Mouse (Mus musculus): ENCODE data around the gene Chchd6.
A peak's percentile ranks its signal among the peaks of the same experiment; 100 is the strongest.

Gene Chchd6

GRCm38 (mm10) chr6:89585696-89586095, 9.8 kb downstream of the Chchd6 start:
- DNase-seq (ENCODE audit: low read depth, low spot score) = no peak

DNA sequence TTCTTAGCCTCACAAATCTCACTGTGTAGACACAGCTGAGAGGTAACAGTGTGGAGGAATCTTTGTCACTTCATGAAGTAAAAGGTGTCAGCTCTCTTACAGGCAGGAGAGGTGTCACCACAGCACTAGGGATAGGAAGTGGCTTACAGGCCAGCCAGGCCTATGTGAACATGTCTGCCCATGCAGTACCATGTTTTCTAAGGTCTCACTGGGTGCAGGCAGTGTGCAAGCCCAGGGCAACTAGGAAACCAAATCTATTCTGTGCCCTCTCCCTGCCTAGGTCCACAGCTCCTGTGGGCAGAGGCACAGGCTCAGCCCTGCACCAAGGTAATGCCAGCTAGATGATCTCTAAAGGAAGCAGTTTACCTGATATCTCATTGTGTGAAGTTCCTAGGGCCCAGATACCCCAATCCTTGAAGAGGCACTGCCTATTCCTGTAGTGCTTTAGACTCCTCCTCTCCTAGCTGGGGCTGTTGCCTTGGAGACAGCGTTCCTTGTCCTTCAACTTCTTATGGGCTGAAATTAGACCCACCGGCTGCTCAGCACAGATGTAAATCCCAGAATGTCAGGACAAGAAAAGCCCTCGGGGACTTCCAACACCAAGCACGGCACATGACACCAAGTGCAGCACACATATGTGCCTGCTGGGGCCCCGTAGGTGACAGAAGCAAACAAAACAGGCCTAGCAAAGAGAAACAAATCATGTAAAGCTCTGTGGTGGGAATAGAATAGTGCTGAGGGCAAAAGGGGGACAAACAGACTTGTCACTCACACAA, 10.6 kb downstream of the Chchd6 start:
- DNase-seq (ENCODE audit: low read depth, low spot score) = no peak

GRCm38 (mm10) chr6:89583170-89583569, 12.3 kb downstream of the Chchd6 start:
- DNase-seq (ENCODE audit: low read depth, low spot score) = no peak

GRCm38 (mm10) chr6:89574641-89575040, 20.8 kb downstream of the Chchd6 start:
- DNase-seq (ENCODE audit: low read depth, low spot score) = no peak

- DNase-seq (ENCODE audit: low read depth, low spot score) = no peak
These were observed 21.7 kb downstream of the Chchd6 start for GRCm38 (mm10) chr6:89573768-89574167.

- no peak for DNase-seq (ENCODE audit: low read depth, low spot score)
These were observed 22.4 kb downstream of the Chchd6 start for GRCm38 (mm10) chr6:89572921-89573636.

- no peak for DNase-seq (ENCODE audit: low read depth, low spot score)
These were observed 26.1 kb downstream of the Chchd6 start for GRCm38 (mm10) chr6:89569370-89569769.

DNA sequence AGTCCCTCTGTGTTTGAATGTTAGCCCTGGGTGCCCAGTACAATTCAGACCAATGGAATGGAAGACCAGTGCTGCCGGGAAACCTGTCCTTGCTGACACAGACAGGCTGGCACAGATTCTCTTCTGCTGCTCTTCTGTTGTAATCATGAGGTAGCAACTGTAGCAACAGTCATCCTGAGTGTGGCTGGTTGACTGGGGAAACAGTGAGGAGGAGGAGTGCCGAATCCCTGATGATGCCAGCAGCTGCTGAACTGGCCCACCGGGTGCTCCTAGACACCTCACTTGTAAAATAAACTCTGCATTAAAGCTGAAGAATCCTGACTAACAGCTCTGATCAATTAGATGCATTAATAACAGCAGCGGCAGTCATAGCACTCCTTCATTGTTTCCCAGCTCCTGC, 28.7 kb downstream of the Chchd6 start:
- DNase-seq (ENCODE audit: low read depth, low spot score) = no peak

GRCm38 (mm10) chr6:89563381-89563780, 32.1 kb downstream of the Chchd6 start:
- no peak for DNase-seq (ENCODE audit: low read depth, low spot score)

DNA sequence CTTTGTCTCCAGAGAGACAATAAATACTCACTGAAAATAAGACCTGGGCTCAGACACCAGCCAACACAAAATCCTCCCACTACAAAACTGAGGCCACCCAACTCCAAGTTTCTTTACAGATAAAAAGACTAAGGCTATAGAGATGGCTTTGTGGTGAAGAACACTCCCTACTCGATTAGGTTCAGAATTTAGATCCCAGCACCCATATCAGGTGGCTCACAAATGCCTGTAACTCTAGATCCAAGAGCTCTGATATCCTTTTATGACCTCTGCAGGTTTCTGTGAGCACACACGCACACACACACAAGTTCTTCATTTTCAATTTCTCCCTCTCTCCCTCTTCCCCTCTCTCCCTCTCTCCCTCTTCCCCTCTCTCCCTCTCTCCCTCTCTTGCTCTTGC, 34.6 kb downstream of the Chchd6 start:
- DNase-seq (ENCODE audit: low read depth, low spot score) = no peak

GRCm38 (mm10) chr6:89557654-89558053, 37.8 kb downstream of the Chchd6 start:
- no peak for DNase-seq (ENCODE audit: low read depth, low spot score)

DNA sequence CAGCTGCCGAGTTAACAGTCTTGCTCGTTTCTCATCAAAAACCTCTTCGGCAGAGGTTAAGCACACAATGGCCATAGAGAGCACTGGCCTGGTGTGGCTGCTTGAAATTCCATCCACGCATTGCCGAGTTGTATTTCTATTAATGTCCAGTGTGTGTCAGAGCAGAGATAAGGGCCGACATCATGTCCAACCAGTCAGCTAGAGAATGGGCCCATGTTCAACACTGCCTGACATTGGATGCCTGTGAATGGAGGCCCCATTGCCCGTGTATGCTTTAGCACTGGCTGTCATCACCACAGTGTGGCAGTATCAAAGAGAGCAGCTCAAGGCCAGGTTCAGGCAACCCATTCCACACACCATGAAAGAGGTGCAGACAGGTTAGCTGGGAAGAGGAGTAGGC, 38.9 kb downstream of the Chchd6 start:
- DNase-seq (ENCODE audit: low read depth, low spot score) = no peak

GRCm38 (mm10) chr6:89555971-89556370, 39.5 kb downstream of the Chchd6 start:
- no peak for DNase-seq (ENCODE audit: low read depth, low spot score)

GRCm38 (mm10) chr6:89554029-89554428, 41.4 kb downstream of the Chchd6 start:
- no peak for DNase-seq (ENCODE audit: low read depth, low spot score)

GRCm38 (mm10) chr6:89553012-89553704, 42.3 kb downstream of the Chchd6 start:
- peak; percentile 7 for DNase-seq (ENCODE audit: low read depth, low spot score)

DNA sequence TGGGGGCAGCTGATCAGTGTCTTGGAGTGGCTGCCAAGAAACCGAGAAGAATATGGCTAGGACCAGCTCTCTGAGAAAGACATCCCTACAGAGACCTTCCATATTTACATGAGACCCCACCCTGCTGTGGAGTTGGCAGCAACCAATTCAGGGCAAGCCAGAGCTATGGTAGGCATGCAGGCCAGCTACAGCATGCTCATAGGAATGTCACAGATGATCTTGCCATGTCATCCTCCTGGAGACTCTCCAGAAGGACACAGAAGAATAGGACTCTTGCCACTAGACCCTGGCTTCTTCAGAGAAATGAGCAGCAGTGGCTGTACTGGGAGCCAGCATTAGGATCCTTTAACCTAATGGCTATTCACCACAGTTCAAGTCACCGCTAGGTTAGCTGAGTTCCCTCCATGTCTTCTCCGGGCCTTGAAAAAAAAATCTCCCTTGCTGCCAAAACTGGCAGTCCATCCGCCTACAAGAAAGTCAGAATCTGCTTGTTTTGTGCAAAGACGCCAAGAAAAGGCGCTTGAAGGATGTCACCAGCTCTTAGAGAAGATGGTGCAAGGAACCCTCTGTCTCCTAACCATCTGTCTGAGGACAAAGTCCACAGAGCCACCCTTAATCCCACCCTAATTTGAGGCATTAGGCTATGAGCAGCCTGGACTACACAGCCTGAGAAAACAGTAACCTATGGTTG, 43.0 kb downstream of the Chchd6 start:
- DNase-seq (ENCODE audit: low read depth, low spot score) = no peak

- no peak for DNase-seq (ENCODE audit: low read depth, low spot score)
These were observed 46.3 kb downstream of the Chchd6 start for GRCm38 (mm10) chr6:89549157-89549556.

DNA sequence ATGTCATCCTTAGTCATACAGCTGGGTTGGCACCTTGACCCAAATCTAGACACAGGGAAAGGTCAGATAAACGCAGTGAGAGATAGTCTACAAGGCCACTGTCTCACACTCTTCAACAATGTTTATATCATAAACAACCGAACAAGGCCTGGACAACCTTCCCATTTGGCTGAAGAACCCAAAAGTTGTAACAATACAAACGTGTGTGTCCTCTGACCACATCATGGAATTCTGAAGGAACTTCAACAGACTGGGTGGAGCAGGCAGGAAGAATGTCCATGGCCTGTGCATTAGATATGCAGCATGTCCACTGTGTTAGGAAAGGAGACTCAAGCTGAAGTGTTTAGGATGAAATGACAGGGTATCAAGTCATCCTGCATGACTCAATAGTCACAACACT, 47.5 kb downstream of the Chchd6 start:
- no peak for DNase-seq (ENCODE audit: low read depth, low spot score)

DNA sequence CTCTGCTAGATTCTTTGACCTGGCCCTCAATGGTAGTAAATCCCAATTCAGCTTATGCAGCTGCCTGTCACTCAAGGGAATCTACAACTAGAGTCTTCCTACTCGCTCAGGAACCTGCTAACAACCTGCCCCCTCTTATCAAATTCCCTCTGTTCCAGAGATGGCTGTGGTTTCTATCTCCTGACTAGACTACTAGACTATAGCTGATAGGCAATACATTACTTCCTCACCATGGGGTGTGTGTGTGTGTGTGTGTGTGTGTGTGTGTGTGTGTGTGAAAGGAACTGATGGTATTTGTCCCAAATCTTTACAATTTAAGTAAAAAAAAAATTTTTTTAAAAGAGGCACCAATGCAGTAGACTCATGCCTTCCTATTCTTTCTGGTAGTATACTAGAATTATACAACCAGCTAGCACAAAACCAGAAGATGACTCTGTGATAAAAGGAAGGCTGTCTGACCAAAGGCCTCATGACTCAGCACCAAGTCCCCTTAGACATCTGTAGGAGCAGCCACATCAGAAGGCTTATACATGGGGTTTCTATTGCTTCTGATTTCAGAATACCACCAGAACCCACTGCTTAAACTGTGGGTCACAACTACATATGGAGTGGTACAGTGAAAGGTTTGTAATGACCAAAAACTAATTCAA, 57.2 kb downstream of the Chchd6 start:
- no peak for DNase-seq (ENCODE audit: low read depth, low spot score)

DNA sequence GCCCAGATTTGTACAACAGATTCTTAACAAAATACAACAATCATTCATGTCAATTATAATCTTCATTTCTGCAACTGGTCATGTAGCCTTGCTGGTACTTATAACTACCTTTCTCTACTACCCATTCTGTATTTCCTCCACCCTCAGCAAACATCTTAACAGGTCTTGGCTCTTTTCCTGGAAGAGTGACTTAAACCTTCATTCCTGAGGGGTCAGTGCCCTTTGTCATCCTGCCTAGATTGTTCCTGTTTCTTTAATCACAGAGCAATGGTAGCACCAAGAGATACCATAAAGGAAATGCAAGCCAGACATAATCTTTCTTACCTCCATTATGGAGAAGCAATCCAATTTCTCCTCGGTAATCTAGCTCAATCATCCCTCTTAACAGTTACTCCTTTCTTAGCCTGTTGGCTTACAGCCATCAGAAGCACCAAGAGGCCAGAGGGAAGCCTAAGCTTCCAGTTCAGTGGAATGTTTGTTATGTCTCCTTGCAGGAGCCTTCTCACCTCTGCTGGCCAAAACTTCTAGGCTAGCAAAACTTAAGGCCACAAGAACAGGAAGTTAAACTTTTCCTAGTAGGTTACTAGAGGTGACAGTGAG, 59.7 kb downstream of the Chchd6 start:
- DNase-seq (ENCODE audit: low read depth, low spot score) = no peak

DNA sequence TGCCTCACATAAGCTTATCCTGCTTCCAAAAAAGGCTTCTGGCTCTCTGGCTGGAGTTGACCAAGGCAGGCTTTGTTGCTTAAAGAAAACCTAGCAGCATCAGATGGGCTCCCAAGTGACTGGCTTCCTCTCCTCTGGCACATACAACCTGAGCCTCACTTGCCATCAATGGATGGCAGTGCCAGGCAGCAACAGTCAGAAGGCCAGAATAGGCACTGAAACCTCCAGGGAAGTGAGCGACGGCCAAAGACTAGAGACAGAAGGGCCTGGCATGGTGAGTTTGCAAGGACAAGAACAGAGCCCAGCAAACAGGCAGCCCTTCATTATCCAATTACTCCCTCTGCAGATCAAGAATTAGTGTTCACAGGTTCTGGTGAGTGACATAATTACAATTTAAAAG, 70.7 kb downstream of the Chchd6 start:
- DNase-seq (ENCODE audit: low read depth, low spot score) = no peak
